Mouse (Mus musculus) embryonic facial prominence, embryonic 11.5 days (tissue): ENCODE data around the gene Tnfsf15. TPM values are rescaled to one million over a fixed set of nuclear protein-coding genes. Genes with fewer than 3 reads are reported as not detected.

Experiments
- ATAC-seq: fragments of 200-750 bp; cut with Nextera tagmentation; replicated peaks from 2 replicates; pipeline ENCODE4 v1.8.0; 2017; ENCODE audit warnings: low read depth; ENCODE audit not compliant: insufficient number of reproducible peaks, low FRiP score, low TSS enrichment
- DNase-seq: peaks from one replicate; pipeline ENCODE4 v3.0.0-alpha.2; 2015; ENCODE audit warnings: low spot score
- H3K27ac ChIP-seq: fragments of 300-500 bp; sonication (generic); replicated peaks from 2 replicates; pipeline ENCODE4 v1.5.1; 2014; ENCODE audit warnings: mild to moderate bottlenecking, low read depth, low read length, control low read depth
- H3K27me3 ChIP-seq: fragments of 300-500 bp; sonication (generic); 2 replicates; pipeline ENCODE4 v1.6.1; 2014; ENCODE audit warnings: mild to moderate bottlenecking, low read length, moderate library complexity, mixed read lengths; ENCODE audit not compliant: control insufficient read depth, insufficient read depth
- H3K36me3 ChIP-seq: fragments of 300-500 bp; sonication (generic); replicated peaks from 2 replicates; pipeline ENCODE4 v1.6.1; 2014; ENCODE audit warnings: low read depth, mild to moderate bottlenecking, low read length, moderate library complexity, mixed read lengths; ENCODE audit not compliant: control insufficient read depth, insufficient read depth
- H3K4me1 ChIP-seq: fragments of 300-500 bp; sonication (generic); 2 replicates; pipeline ENCODE4 v1.6.1; 2014; ENCODE audit warnings: low read length, mixed read lengths; ENCODE audit not compliant: control insufficient read depth, insufficient read depth
- H3K4me2 ChIP-seq: fragments of 300-500 bp; sonication (generic); 2 replicates; pipeline ENCODE4 v1.6.1; 2014; ENCODE audit warnings: low read depth, mild to moderate bottlenecking, control low read depth, low read length, moderate library complexity
- H3K4me3 ChIP-seq: fragments of 300-500 bp; sonication (generic); 2 replicates; pipeline ENCODE4 v1.5.1; 2014; ENCODE audit warnings: low read depth, low read length, control low read depth
- H3K9ac ChIP-seq: fragments of 300-500 bp; sonication (generic); replicated peaks from 2 replicates; pipeline ENCODE4 v1.6.1; 2014; ENCODE audit warnings: mild to moderate bottlenecking, control low read depth, low read length
- H3K9me3 ChIP-seq: fragments of 300-500 bp; sonication (generic); replicated peaks from 2 replicates; pipeline ENCODE4 v1.6.1; 2016; ENCODE audit warnings: mild to moderate bottlenecking, low read length, inconsistent platforms, mixed read lengths; ENCODE audit not compliant: control insufficient read depth
- WGBS: fragments of 180-500 bp; shearing (Covaris S2); extraction: QIAGEN DNeasy Blood & Tissue Kit; methylation state at CpG from one replicate; pipeline ENCODE4 v1.1.7; 2014; 5-methylcytosine and 5-hydroxymethylcytosine counted together
- polyA plus RNA-seq: library from polyadenylated mRNA; unstranded; fragments of >200 nt; fragmentation: Nextera tagmentation; extraction: Ambion mirVana; gene quantifications from 2 replicates; pipeline ENCODE4 v1.2.1, GENCODE M21; 2014

The Tnfsf15 gene
- polyA plus RNA-seq, 1 experiment from 2014 or later = 0.06 TPM

- Histone ChIP-seq H3K9me3 (no peaks in the 10 kb centered on the region), H3K36me3 (no peaks in the 10 kb centered on the region), H3K4me2 (no peak overlapping the region), H3K9ac (no peak overlapping the region), H3K27ac (no peak overlapping the region), H3K27me3 (no peaks in the 10 kb centered on the region), H3K4me1 (no peaks in the 10 kb centered on the region), H3K4me3 (no peak overlapping the region)
- ATAC-seq (no peak), DNase-seq (no peak)
- WGBS = 84% methylated on average over 1 of the region's 1 CpGs
Observed at GRCm38 (mm10) chr4:63706279-63706971, 38.5 kb downstream of the Tnfsf15 start.

GRCm38 (mm10) chr4:63704232-63704631 lies 40.7 kb downstream of the Tnfsf15 start:
- WGBS = 88% methylated on average over 5 of the region's 5 CpGs
- ATAC-seq (no peak), DNase-seq (no peak)
- H3K9ac ChIP-seq = no peak overlapping the region
- H3K4me3 ChIP-seq = no peak overlapping the region
- H3K27ac ChIP-seq = no peak overlapping the region
- no peaks in the 10 kb centered on the region for H3K36me3 ChIP-seq
- H3K4me1 ChIP-seq = no peaks in the 10 kb centered on the region
- no peaks in the 10 kb centered on the region for H3K9me3 ChIP-seq
- H3K27me3 ChIP-seq = no peaks in the 10 kb centered on the region
- H3K4me2 ChIP-seq = no peak overlapping the region

GRCm38 (mm10) chr4:63703686-63704085 lies 41.2 kb downstream of the Tnfsf15 start:
- Histone ChIP-seq H3K9ac (no peak overlapping the region), H3K4me3 (no peak overlapping the region), H3K36me3 (no peaks in the 10 kb centered on the region), H3K4me2 (no peak overlapping the region), H3K9me3 (no peaks in the 10 kb centered on the region), H3K27ac (no peak overlapping the region), H3K27me3 (no peaks in the 10 kb centered on the region), H3K4me1 (no peaks in the 10 kb centered on the region)
- no peak for ATAC-seq
- DNase-seq = no peak
- WGBS = 93% methylated on average over 2 of the region's 2 CpGs

- Histone ChIP-seq H3K36me3 (no peaks in the 10 kb centered on the region), H3K9me3 (no peaks in the 10 kb centered on the region), H3K4me3 (no peak overlapping the region), H3K27ac (no peak overlapping the region), H3K27me3 (no peaks in the 10 kb centered on the region), H3K4me1 (no peaks in the 10 kb centered on the region), H3K9ac (no peak overlapping the region), H3K4me2 (no peak overlapping the region)
- 84% methylated on average over 4 of the region's 4 CpGs for WGBS
- no peak for ATAC-seq
- no peak for DNase-seq
Observed at GRCm38 (mm10) chr4:63702006-63702704, 42.8 kb downstream of the Tnfsf15 start.

GRCm38 (mm10) chr4:63699749-63700148 lies 45.2 kb downstream of the Tnfsf15 start:
- WGBS = 66% methylated on average over 3 of the region's 3 CpGs
- Histone ChIP-seq H3K27me3 (no peaks in the 10 kb centered on the region), H3K27ac (no peak overlapping the region), H3K36me3 (no peaks in the 10 kb centered on the region), H3K4me3 (no peak overlapping the region), H3K4me1 (no peaks in the 10 kb centered on the region), H3K4me2 (no peak overlapping the region), H3K9me3 (no peaks in the 10 kb centered on the region), H3K9ac (no peak overlapping the region)
- ATAC-seq (no peak), DNase-seq (no peak)

GRCm38 (mm10) chr4:63696921-63697320 lies 48.0 kb downstream of the Tnfsf15 start:
- Histone ChIP-seq H3K4me1 (no peaks in the 10 kb centered on the region), H3K4me3 (no peak overlapping the region), H3K27me3 (no peaks in the 10 kb centered on the region), H3K4me2 (no peak overlapping the region), H3K27ac (no peak overlapping the region), H3K9me3 (no peaks in the 10 kb centered on the region), H3K9ac (no peak overlapping the region), H3K36me3 (no peaks in the 10 kb centered on the region)
- DNase-seq (no peak), ATAC-seq (no peak)
- WGBS = 90% methylated on average over 4 of the region's 4 CpGs

GRCm38 (mm10) chr4:63692351-63692750 lies 52.6 kb downstream of the Tnfsf15 start:
- H3K27ac ChIP-seq = no peak overlapping the region
- ATAC-seq = no peak
- no peak overlapping the region for H3K9ac ChIP-seq
- DNase-seq = no peak
- H3K27me3 ChIP-seq = no peaks in the 10 kb centered on the region
- H3K4me1 ChIP-seq = no peaks in the 10 kb centered on the region
- no peak overlapping the region for H3K4me2 ChIP-seq
- H3K9me3 ChIP-seq = no peaks in the 10 kb centered on the region
- H3K4me3 ChIP-seq = no peak overlapping the region
- no peaks in the 10 kb centered on the region for H3K36me3 ChIP-seq

- H3K27ac ChIP-seq = no peak overlapping the region
- H3K27me3 ChIP-seq = no peaks in the 10 kb centered on the region
- no peaks in the 10 kb centered on the region for H3K4me1 ChIP-seq
- no peaks in the 10 kb centered on the region for H3K9me3 ChIP-seq
- H3K9ac ChIP-seq = no peak overlapping the region
- 69% methylated on average over 8 of the region's 8 CpGs for WGBS
- ATAC-seq (no peak), DNase-seq (no peak)
- no peaks in the 10 kb centered on the region for H3K36me3 ChIP-seq
- H3K4me2 ChIP-seq = no peak overlapping the region
- no peak overlapping the region for H3K4me3 ChIP-seq
Observed at GRCm38 (mm10) chr4:63687429-63687828, 57.5 kb downstream of the Tnfsf15 start.
